Mouse (Mus musculus): ENCODE data around the gene Cbx7. TPM values are rescaled to one million over a fixed set of nuclear protein-coding genes. Genes with fewer than 3 reads are reported as not detected.

Gene Cbx7
- 10 to 100 TPM; 21.9 to 30.3 TPM for polyA plus RNA-seq (2017; shearing (Covaris generic))

DNA sequence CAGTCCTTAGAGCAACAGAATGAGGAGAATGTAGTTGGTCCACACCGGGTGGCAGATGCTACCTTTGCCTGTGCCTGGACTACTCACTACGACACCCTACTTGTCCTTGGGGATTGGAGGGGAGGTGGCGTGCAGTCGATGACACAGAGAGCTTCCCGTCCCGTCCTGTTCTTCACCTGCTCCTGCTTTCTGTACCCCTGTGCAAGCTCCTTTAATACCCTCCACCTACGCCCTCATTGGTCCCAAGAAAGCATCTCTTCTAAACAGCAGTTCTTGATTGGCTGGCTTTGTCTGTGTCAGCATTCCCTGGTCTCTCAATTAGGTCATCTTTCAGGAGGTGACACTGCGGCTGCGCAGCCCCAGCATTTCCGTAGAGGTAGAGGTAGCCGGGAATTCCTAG is at the start of gene Cbx7:
Cbx7 (minus strand) TSS at position 180 of the 400 bp plus-strand sequence.
- no peak for ATAC-seq

- no peak for ATAC-seq
Observed at GRCm38 (mm10) chr15:80020516-80020915, 49.6 kb upstream of the Cbx7 start.

DNA sequence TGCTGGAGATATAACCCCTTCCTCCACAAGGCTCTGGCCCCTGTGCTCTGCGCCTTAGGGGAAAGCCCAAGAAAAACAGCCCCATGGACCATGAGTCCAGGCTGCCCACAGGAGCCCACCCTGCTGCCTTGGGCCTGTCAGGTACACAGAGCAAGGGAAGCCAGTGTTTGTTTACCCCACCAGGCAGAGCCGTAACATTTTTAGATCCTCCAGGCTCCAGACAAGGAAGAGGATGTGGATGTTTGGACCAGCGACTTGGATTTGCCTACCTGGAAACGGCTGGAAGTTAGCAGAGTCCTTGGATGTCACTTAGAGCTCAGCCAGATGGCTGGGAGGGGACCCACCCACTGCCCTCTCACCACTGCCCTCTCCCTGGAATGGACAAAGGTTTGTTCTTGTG is 48.7 kb upstream of the Cbx7 start:
- ATAC-seq: no peak

- no peak for ATAC-seq
Observed at GRCm38 (mm10) chr15:80019220-80019619, 48.3 kb upstream of the Cbx7 start.

GRCm38 (mm10) chr15:80016563-80017301 is 45.8 kb upstream of the Cbx7 start:
- no peak for ATAC-seq

DNA sequence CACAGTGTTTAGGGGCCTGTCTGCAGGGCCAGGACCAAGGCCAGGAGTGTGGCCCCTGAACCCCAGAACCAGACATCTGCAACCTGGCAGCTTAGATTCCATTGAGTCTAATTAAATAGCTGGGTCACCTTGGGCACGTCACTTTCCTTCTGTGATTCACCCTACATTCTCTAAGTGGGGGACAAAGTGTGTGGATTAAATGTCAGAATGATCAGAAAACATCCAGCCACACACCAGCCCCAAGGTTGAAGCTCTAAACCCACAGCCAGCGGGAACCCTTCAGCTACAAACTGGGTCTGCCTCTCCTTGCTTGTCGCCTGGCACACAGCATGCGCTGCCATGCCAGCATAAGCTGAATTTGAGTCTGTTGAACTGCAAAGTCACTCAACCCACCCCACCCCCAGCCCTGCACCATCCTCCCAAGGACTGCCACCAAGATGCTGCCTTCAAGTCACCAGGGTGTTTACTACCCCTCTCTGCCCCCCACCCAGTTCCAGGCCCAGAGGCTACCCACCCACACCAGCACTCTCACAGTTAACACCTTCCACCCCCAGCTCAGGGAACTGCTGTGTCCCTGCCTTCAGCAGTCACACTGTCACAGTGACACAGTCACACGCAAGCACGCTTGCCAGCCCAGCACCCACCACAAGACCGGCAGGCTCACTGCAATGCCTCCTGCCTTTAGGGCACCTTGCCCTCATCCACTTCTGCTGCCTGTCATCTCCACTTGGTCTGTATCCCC is 44.5 kb upstream of the Cbx7 start:
- ATAC-seq: no peak

DNA sequence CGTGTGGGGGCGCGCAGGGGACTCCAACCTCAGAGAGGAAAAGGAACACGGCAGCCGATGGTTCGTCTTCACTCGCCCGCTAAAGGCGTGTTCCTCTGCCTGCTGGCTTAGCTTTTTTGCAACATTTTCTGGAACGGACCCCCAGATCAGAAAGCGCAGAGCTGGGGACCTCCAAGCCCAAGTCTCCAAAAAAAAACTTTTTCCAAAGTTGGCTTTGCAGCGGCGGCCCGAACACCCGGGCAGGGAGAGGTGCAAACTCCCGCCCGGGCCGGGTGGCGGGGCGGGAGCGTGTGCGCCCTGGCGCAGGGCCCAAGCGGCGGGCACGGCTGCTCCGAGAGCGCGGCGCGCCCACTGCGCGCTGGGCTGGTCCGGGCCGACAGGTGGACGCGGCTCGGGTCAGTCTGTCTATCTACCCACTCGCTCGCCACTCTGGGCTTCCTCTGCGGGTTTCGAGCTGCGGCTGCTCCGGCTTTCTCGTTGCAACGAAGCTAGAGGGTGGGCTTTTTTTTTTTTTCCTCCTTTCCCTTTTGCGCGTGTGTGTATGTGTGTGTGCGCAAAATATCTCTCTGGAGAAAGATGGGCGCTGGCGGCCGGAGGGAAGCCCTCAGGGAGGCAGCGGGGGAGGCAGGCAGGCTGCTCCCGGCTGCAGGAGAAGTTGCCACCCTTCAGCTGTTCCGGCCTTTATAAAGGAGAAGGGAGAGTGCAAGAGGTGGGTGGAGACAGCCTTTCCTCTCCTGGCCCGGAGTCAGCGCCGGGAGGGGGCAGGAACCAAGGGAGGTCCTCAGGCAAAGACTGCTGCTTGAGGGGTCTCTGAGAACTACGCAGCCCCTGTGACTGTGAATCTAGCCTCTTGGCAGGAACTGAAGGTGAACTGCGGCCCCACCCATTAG is 43.6 kb upstream of the Cbx7 start, which contains the start of gene Pdgfb:
Pdgfb (minus strand) TSS at position 657 of the 890 bp plus-strand sequence.
- ATAC-seq: no peak

- no peak for ATAC-seq
Observed at GRCm38 (mm10) chr15:80014031-80014320, 43.1 kb upstream of the Cbx7 start.

DNA sequence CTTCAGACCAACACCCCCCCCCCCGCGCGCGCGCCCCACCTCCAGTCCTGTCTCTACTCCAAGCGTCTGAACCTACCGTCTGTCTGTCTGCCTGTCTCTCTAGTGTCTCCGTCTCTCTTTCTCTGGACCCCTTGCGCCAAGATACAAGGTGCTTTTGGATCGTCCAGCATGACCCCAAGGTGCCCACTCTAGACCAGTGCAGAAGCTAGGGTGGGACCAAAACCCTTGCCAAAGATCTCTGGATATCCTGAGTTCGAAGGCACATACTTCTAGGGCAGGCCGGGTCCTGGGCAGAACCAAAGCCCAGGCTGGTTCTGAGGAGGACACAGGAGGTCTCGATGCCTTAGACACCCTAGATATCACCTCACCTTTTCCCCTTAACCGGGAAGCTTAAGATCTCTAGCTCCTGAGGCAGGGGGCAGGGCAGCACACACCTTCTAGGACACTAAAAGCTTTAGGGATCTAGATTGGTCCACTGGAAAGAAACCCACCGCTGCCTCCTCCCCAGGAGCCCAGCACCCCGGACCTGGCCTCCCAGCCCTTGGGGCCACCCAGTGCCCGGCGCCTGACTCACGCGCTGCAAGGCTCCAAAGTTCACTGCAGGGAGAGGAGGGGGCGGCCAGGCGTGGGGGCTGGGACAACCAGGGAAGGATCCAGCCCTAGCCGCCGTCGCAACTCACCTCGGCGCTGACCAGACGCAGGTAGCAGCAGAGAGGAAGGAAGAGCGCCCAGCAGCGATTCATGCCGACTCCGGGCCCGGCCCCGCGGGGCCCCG is 42.5 kb upstream of the Cbx7 start:
- ATAC-seq: no peak

- peak; percentile 47 for ATAC-seq
Observed at GRCm38 (mm10) chr15:80012527-80013201, 41.7 kb upstream of the Cbx7 start.

GRCm38 (mm10) chr15:80011778-80012526 is 41.0 kb upstream of the Cbx7 start:
- peak; percentile 60 for ATAC-seq

- ATAC-seq: no peak
Observed at GRCm38 (mm10) chr15:80011194-80011593, 40.3 kb upstream of the Cbx7 start.

DNA sequence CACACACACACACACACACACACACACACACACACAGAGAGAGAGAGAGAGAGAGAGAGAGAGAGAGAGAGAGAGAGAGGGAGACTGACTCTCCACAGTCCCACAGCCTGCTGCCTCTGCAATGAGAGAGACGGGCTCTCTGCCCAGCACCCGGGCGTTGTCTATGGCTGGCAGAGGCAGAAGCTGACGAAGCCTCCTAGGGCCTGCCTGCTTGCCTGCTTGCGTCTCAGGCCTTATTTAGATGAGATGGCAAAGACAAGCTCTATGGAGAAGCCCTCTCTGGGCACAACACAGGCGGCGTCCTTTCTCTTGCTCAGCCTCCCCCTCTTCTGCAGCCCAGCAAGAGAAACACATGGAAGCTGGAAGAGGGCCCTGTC is 39.3 kb upstream of the Cbx7 start:
- ATAC-seq: no peak

- ATAC-seq: no peak
Observed at GRCm38 (mm10) chr15:80009421-80010181, 38.7 kb upstream of the Cbx7 start.

GRCm38 (mm10) chr15:80008461-80008860 is 37.5 kb upstream of the Cbx7 start:
- no peak for ATAC-seq

DNA sequence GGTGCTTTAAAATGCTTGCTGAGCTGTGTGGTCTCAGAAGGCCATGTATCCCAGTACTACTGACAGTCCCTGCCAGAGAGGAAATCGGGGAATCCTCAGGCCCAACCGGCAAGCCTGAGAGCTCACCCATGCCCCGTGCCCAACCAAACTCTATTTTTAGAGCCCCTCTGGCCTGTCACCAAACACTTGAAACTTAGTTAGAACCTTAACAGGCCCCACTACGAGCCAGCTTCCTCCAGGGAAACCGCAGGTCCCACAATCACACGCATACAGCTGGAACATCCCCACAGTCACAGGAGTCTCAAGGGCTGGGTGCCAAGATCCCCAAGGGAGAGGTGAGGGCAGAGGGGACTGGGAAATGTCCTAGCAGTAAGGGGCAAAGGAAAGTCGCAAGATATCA is 35.2 kb upstream of the Cbx7 start:
- no peak for ATAC-seq

- no peak for ATAC-seq
Observed at GRCm38 (mm10) chr15:80005436-80005835, 34.5 kb upstream of the Cbx7 start.

DNA sequence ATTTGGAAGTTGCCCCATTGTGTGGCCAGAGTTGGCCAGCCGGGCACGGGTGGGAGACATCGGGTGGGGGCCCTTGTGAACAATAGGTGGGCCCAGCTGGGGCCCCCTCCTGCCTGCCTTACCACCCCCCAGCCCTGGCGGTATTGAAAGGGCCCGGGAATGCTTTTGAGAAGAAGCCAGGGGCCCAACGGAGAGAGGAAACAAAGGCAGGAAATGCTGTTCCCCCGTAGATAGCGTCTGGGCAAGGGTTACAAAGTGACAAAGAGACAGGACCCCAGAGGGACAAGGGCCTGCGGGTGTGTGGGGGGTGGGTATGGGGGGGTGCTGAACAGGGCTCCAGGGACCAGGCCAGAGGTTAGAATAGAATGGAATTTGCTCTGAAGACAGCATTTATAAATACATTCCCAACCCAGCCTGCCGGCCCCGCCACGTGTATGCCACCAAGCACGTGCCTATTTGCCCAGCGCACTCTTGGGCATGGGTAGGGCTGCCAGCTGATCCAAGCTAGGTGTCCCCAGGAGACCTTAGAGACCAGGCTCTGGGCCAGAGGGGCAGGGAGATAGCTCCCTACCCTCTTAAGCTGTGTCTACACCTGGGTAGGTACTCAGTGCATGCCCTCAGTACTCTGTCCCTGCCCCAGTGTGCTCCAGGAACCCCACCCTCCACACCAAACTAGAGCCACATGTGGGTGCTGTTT is 33.9 kb upstream of the Cbx7 start:
- no peak for ATAC-seq

GRCm38 (mm10) chr15:80003581-80003980 is 32.7 kb upstream of the Cbx7 start:
- no peak for ATAC-seq

GRCm38 (mm10) chr15:80001601-80002000 is 30.7 kb upstream of the Cbx7 start:
- ATAC-seq: no peak
